Mouse (Mus musculus): ENCODE measurements at regions not wholly inside any gene's neighbourhood (a gene's known extent, or its start where the extent isn't known, plus 50 kb on each side); places are given as distances from the start of the nearest gene placed in this dataset.

DNA sequence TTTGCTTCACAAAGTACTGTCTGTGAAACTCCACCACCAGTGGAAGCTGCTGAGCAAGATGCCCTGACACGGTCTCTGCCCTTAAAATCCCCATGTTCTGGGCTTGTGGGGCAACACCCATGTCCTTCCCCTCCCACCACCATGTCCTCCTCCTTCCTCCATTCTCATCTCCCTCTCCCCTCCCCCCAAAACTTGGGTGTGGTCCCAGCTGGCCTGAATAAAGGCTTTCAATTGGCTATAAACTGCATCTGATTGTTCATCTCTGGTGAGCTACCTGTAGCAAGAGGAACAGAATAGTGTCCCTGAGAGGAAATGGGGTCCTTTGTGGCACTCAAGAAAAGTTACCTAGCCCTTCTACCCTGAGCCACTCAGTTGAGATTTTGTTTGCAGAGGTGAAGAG lies 91.8 kb downstream of the Slc16a9 start:
- Histone ChIP-seq H3K9me3 (peaks cover 11% of the 10 kb centered on the region; the same call in 1 of the 2 replicates), H3K27ac (no peak overlapping the region), H3K4me3 (no peak overlapping the region), H3K4me1 (replicated peaks) (no peaks in the 10 kb centered on the region), H3K27me3 (ENCODE audit: insufficient read depth, poor library complexity, severe bottlenecking) (no peaks in the 10 kb centered on the region), H3K36me3 (no peaks in the 10 kb centered on the region)
- WGBS: 85% methylated on average over 1 of the region's 1 CpGs
- no peak for DNase-seq (ENCODE audit: low spot score)

DNA sequence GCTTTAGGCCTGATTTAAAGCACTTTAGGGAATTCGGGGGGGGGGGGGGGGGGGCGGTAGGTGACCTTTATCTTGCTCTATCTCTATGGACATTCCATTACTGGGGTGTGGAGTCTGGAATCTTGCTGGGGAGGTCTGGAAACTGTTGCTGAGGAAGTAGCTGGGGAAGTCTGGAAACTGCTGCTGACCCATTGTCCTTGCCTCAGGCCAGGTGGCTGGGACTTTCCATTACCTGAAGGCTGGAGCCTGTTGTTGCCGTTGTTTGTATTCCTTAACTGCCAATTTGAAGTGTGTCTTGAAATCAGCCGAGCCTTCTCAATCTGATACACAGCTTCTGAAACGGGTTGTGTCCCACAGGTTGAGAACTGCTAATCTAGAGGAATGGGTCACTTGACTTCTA lies 80.9 kb upstream of the Fam13c start:
- WGBS: 80% methylated on average over 5 of the region's 5 CpGs
- Histone ChIP-seq H3K4me3 (no peak overlapping the region), H3K27me3 (ENCODE audit: insufficient read depth, poor library complexity, severe bottlenecking) (no peaks in the 10 kb centered on the region), H3K4me1 (replicated peaks) (no peaks in the 10 kb centered on the region), H3K27ac (no peak overlapping the region), H3K36me3 (no peaks in the 10 kb centered on the region), H3K9me3 (no peaks in the 10 kb centered on the region)
- DNase-seq (ENCODE audit: low spot score): no peak

DNA sequence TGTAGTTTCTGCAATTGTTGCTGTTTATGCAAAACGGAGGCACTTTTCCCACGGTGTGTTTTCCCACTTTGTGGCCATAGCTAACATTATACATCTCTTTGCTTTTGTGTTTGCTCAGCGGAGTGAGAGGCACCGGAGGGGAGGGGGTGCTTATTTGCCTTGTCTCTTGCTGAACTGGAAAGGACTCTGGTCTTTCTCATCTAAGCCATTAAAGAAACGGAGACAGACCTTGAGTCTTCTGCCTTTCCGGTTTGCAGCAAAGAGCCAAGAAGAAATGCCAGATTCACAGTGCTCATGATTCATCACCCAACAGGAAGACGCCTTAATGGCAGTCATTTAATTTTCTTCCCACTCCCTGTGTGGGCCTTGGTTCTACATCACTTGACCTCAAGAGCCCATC lies 80.4 kb upstream of the Fam13c start:
- no peak for DNase-seq (ENCODE audit: low spot score)
- WGBS: 82% methylated on average over 7 of the region's 7 CpGs
- H3K36me3 ChIP-seq: no peaks in the 10 kb centered on the region
- H3K27ac ChIP-seq: no peak overlapping the region
- no peaks in the 10 kb centered on the region for H3K9me3 ChIP-seq
- H3K4me3 ChIP-seq: no peak overlapping the region
- H3K4me1 ChIP-seq (replicated peaks): no peaks in the 10 kb centered on the region
- no peaks in the 10 kb centered on the region for H3K27me3 ChIP-seq (ENCODE audit: insufficient read depth, poor library complexity, severe bottlenecking)

DNA sequence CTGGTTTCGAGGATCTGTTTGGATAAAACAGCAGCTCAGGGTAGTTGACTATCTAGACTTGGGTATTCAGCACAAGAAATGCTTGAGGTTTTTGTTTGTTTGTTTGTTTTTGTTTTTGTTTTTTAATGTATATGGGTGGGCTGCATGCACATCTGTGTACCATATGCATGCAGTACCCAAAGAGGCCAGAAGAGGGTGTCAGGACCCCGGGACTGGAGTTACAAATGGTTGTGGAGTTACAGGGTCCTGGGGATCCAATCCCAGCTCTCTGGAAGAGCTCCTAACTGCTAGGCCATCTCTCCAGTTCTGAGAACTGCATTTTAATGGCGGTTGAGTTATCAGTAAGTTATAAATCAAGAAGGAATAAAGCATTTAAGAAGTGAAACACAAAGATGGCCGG lies 77.2 kb upstream of the Fam13c start:
- DNase-seq (ENCODE audit: low spot score): peak; percentile 18
- no peaks in the 10 kb centered on the region for H3K27me3 ChIP-seq (ENCODE audit: insufficient read depth, poor library complexity, severe bottlenecking)
- H3K4me1 ChIP-seq (replicated peaks): peaks cover 3% of the 10 kb centered on the region; the same call in 1 of the 2 replicates
- no peaks in the 10 kb centered on the region for H3K9me3 ChIP-seq
- H3K4me3 ChIP-seq: no peak overlapping the region
- 77% methylated on average over 4 of the region's 4 CpGs for WGBS
- H3K36me3 ChIP-seq: no peaks in the 10 kb centered on the region
- H3K27ac ChIP-seq: no peak overlapping the region

DNA sequence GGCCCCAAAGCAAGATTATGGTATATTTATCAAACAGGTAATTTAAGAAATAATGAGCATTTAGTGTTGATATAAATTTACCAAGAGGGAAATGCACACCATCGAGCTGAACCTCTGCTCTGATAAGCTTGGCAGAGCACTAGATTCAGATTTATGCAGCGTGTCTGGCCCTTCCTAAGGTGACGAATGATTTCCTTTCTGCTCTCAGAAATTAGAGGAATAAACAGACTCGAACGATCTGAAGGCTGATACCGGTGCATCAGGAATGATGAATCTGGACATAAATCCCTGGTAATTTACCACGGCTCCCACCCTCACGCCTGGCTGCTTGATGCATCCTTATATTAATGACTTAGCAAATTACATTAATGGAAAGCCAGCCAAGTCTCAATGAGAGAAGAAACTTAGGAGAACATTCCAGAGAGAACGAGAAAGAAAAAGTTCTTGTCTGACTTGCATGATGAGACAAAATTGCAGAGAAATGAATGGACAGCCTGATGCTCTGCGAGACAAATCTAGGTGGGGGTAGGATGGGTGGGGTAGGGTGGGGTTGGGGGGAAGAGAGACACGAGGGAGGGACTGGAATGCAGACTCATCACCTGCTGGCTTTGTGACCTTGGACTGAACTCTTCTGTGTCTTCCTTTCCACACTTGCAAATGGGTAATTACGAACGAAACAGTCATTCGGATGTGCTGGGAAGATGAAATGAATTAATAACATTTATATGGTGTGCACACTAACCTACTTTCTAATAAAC lies 75.9 kb upstream of the Fam13c start:
- no peaks in the 10 kb centered on the region for H3K36me3 ChIP-seq
- peaks cover 10% of the 10 kb centered on the region for H3K4me1 ChIP-seq (replicated peaks)
- H3K27ac ChIP-seq: no peak overlapping the region
- WGBS: 84% methylated on average over 14 of the region's 14 CpGs
- no peaks in the 10 kb centered on the region for H3K27me3 ChIP-seq (ENCODE audit: insufficient read depth, poor library complexity, severe bottlenecking)
- no peaks in the 10 kb centered on the region for H3K9me3 ChIP-seq
- H3K4me3 ChIP-seq: no peak overlapping the region
- DNase-seq (ENCODE audit: low spot score): no peak

DNA sequence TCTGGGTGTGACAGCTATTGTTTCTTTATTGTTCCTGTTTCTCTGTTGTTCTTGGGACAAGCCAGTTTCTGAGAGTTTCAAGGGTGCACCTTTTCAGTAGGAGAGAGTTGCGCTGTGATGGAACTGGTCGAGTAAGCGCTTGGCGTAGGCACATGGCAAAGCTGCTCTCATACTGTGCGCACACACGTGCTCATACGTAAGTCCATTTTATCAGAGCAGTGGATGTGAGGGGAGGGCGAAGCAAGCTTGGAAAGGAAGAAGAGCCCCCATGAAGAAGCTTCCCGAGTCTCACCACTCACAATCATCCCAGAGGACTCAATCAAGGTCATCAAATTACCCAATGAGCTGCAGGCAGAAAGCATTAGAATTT lies 75.3 kb upstream of the Fam13c start:
- Histone ChIP-seq H3K9me3 (no peaks in the 10 kb centered on the region), H3K27ac (no peak overlapping the region), H3K36me3 (no peaks in the 10 kb centered on the region), H3K27me3 (ENCODE audit: insufficient read depth, poor library complexity, severe bottlenecking) (no peaks in the 10 kb centered on the region), H3K4me3 (no peak overlapping the region), H3K4me1 (replicated peaks) (peaks cover 10% of the 10 kb centered on the region)
- no peak for DNase-seq (ENCODE audit: low spot score)
- WGBS: 92% methylated on average over 9 of the region's 9 CpGs

DNA sequence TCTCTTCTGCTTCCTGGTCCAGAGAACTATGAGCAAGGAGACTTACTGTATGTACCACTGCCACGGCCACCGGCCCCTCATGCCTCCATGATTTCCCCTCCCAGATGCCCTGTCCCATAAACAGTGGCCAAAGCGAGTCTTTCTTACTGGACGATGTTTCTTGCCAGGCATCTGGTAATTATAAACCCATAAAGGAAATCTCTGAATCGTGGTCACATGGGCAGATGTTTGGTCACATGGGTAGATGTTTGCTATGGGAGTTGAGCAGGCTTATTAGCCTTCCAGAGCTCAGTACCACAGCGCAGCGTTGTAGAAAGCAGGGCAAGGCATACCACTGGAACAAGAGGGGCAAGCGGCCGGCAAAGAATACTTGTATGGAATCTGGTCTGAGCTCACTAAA lies 74.8 kb upstream of the Fam13c start:
- WGBS: 92% methylated on average over 9 of the region's 9 CpGs
- H3K4me3 ChIP-seq: no peak overlapping the region

DNA sequence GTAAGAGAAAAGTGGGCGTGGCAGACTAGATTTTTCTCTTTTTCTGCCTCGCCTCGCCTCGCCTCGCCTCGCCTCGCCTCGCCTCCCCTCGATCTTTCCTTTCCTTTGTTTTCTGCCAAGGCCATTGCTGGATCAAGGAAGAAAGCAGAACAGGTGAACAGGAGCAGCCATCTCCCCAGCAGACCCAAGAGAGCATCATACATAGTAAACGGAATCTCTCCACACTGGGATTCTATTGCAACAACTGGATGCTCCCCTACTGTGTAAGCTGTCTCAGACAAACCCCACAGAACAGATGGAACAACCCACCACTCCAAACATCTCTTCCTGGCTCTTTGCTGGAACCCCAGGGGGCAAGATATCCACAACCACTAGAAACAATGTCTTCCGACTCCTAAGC lies 72.4 kb upstream of the Fam13c start:
- Histone ChIP-seq H3K4me1 (replicated peaks) (peaks cover 10% of the 10 kb centered on the region), H3K27ac (no peak overlapping the region; the same call in 1 of the 2 replicates), H3K9me3 (no peaks in the 10 kb centered on the region), H3K4me3 (no peak overlapping the region), H3K27me3 (ENCODE audit: insufficient read depth, poor library complexity, severe bottlenecking) (no peaks in the 10 kb centered on the region), H3K36me3 (no peaks in the 10 kb centered on the region)
- no peak for DNase-seq (ENCODE audit: low spot score)
- 69% methylated on average over 11 of the region's 11 CpGs for WGBS

More for the DNA sequence above, 74.8 kb upstream of the Fam13c start:
- Histone ChIP-seq H3K27me3 (ENCODE audit: insufficient read depth, poor library complexity, severe bottlenecking) (no peaks in the 10 kb centered on the region), H3K27ac (no peak overlapping the region), H3K4me1 (replicated peaks) (peaks cover 10% of the 10 kb centered on the region), H3K9me3 (no peaks in the 10 kb centered on the region), H3K36me3 (no peaks in the 10 kb centered on the region)
- DNase-seq (ENCODE audit: low spot score): no peak

DNA sequence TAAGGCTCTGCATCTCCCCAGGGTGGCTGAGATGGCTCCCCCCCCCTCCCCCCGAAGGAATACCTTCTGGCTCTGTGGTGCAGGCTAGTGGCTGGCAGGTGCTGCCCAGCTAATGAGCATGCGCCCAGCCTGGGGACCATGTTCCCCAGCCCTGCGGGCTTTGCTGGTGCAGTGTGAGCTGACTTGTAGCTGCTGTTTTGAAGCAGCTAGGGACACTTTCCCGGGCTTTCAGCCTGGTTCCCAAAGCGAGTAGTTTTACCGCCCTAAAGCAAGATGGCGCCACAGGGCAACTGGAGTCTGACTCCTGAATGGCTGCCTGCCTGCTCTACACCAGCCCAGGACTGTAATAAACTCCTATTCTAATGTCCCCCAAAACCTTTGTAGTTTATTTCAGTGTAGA lies 71.6 kb upstream of the Fam13c start:
- no peak overlapping the region for H3K4me3 ChIP-seq
- H3K36me3 ChIP-seq: no peaks in the 10 kb centered on the region
- no peaks in the 10 kb centered on the region for H3K27me3 ChIP-seq (ENCODE audit: insufficient read depth, poor library complexity, severe bottlenecking)
- 26% methylated on average over 7 of the region's 7 CpGs for WGBS
- no peak overlapping the region for H3K27ac ChIP-seq
- H3K4me1 ChIP-seq (replicated peaks): peaks cover 10% of the 10 kb centered on the region
- DNase-seq (ENCODE audit: low spot score): peak; percentile 64
- no peaks in the 10 kb centered on the region for H3K9me3 ChIP-seq

DNA sequence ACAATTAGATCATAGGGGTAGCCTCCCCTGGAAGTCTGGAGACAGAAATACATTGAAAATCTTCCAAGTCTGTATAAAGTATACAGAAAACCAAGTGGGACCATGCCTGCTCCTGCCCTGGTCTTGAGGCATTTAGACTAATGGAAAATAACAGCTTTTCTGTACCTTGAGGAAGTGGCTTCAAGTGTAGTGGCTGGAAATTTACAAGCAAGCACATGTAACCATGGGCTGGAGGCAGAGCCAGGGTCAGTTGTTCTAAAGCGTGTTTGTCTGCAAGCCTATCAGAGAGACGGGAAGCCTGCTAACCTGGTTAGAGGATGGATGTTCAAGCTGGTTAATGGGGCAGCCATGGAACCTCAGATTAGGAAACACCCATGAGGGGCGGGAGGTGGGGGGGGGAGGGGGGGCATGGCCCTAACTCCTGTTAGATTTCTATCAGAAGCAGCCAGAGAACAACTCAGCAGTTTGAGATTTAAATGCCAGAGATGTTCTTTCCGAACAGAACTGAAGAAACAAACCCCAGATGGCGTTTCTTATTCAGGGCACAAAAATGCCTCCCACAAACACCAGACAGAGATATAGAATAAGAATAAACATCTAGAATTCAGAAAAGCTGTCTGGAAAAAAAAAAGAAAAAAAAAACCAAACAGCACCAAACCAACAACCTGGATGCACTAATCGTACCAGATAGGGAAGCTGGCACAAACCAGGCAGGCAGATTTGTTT lies 67.7 kb upstream of the Fam13c start:
- Histone ChIP-seq H3K9me3 (no peaks in the 10 kb centered on the region), H3K4me3 (no peak overlapping the region), H3K27ac (no peak overlapping the region), H3K4me1 (replicated peaks) (peaks cover 10% of the 10 kb centered on the region), H3K36me3 (no peaks in the 10 kb centered on the region), H3K27me3 (ENCODE audit: insufficient read depth, poor library complexity, severe bottlenecking) (no peaks in the 10 kb centered on the region)
- WGBS: 82% methylated on average over 6 of the region's 6 CpGs
- DNase-seq (ENCODE audit: low spot score): no peak

DNA sequence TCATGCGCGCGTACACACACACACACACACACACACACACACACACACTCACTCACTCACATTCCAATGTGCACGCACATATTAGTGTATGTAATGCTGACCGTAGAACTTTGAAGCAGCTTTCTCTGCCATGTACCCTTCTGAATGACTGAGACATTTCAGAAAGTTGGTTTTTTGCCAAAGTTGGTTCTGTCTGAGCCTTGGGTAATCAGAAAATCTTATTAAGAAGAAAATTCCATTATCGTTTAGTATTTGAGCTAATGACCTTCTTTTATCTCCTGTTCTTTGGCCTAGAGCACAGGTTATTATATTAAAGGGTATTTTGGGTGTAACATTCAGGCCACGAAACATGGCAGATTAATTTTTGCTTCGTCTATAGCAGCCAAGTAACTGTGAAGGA lies 67.1 kb upstream of the Fam13c start:
- no peak overlapping the region for H3K4me3 ChIP-seq
- no peaks in the 10 kb centered on the region for H3K27me3 ChIP-seq (ENCODE audit: insufficient read depth, poor library complexity, severe bottlenecking)
- H3K27ac ChIP-seq: no peak overlapping the region
- H3K4me1 ChIP-seq (replicated peaks): peaks cover 6% of the 10 kb centered on the region
- no peaks in the 10 kb centered on the region for H3K9me3 ChIP-seq
- DNase-seq (ENCODE audit: low spot score): no peak
- H3K36me3 ChIP-seq: no peaks in the 10 kb centered on the region
- WGBS: 92% methylated on average over 8 of the region's 8 CpGs

DNA sequence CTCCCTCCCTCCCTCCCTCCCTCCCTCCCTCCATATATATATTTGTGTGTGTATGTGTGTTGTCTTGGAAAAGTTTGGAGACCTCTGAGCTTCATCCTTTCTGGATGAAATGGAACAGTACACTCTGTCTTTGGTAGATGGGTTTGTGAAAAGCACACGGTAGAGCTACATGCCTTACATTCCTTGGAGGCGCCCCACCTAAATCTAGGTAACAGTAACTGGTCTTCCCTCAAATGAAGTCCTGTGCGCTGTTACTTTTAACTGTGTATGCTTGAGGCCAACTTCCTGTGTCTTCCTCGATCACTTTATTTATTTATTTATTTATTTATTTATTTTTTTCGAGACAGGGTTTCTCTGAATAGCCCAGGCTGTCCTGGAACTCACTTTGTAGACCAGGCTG lies 66.4 kb upstream of the Fam13c start:
- no peaks in the 10 kb centered on the region for H3K9me3 ChIP-seq
- H3K36me3 ChIP-seq: no peaks in the 10 kb centered on the region
- H3K4me3 ChIP-seq: no peak overlapping the region
- DNase-seq (ENCODE audit: low spot score): no peak
- H3K27me3 ChIP-seq (ENCODE audit: insufficient read depth, poor library complexity, severe bottlenecking): no peaks in the 10 kb centered on the region
- no peak overlapping the region for H3K27ac ChIP-seq
- no peaks in the 10 kb centered on the region; the same call in 1 of the 2 replicates for H3K4me1 ChIP-seq (replicated peaks)
- 91% methylated on average over 5 of the region's 5 CpGs for WGBS

DNA sequence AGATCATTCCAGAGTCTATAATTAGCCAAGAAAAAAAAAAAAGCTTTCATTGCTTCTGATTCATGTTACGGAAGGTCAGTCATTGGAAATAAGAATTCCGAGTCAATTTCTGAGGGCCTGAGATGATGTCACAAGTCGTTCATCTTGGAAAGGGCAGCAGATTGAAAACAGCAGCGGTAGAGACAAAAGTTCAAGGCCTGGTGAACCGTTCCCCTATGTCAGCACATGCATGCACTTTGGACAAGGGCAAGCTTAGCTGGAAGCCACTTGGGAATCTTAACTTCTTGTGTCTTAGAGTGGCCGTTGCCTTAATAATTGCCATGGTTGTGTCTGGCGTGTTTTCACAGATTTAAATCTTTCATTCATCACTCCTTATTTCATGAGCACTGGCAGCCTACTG lies 65.6 kb upstream of the Fam13c start:
- H3K4me1 ChIP-seq (replicated peaks): peaks cover 3% of the 10 kb centered on the region; the same call in 1 of the 2 replicates
- no peaks in the 10 kb centered on the region for H3K36me3 ChIP-seq
- H3K27me3 ChIP-seq (ENCODE audit: insufficient read depth, poor library complexity, severe bottlenecking): no peaks in the 10 kb centered on the region
- 86% methylated on average over 7 of the region's 7 CpGs for WGBS
- no peak overlapping the region for H3K27ac ChIP-seq
- no peaks in the 10 kb centered on the region for H3K9me3 ChIP-seq
- no peak overlapping the region for H3K4me3 ChIP-seq
- no peak for DNase-seq (ENCODE audit: low spot score)
